ENCODE assay signal across 8 mouse cellular contexts in the genomic region with DNA sequence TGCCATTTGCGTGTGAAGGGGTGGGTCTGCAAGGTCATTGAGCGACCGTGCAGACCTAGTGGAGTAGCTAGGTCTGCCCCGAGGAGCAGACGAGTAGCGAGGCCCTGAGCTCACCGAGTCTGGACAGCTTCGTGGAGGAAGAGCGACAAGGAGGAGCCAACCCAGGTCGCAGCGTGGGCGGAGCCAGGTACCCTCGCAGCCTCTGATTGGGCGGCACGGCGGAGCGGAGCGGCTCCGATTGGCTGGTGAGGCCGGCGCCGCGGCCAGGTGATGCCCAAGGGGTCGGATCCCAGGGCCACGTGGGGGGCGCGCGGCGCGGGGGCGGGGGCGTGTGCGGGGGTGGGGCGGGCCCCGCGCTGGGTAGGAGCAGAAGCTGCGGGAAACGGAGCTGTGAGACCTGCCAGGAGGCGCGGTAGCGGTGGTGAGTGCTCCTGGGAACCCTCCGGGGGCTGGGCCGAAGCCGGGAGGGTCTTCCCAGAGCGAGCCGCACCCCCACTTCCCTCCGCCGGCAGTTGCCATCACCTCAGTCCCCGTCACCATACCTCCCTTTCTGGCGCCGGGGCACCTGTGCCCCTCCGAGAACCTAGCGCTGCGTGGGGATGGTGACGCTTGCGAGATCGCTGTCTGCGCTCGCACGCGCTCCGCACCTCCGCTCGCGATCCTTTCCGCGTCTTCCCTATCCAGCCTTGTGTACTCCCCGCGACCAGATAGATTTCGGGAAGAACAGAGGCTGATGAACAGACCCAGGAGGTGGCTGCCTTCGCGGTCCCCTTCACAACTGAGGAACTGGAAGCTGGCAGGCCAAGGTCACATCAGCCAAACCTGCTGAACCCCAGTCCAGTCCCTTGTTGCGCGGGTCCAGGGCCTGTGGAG. TPM values are rescaled to one million over a fixed set of nuclear protein-coding genes. Genes with fewer than 3 reads are reported as not detected.
A peak's percentile ranks its signal among the peaks of the same experiment; 100 is the strongest.
DNase-seq lines count a peak whose midpoint lies in the region; ATAC-seq and TF ChIP-seq lines count a peak whose summit lies in the region.

TSS of gene Sh2d5 (plus strand) at position 316 of the 873 bp plus-strand sequence.
TSS of gene Kif17 (plus strand) at position 348 of the 873 bp plus-strand sequence.

- H3K27me3 ChIP-seq in forebrain, embryonic 11.5 days (ENCODE audit: control insufficient read depth, insufficient read depth, low read length) = peaks cover 50% of the 10 kb centered on the region
- peaks cover 31% of the 10 kb centered on the region for H3K27me3 ChIP-seq in liver, postnatal 0 days (ENCODE audit: insufficient read depth, low read length)
- no peaks in the 10 kb centered on the region for H3K27me3 ChIP-seq in neural tube, embryonic 14.5 days (ENCODE audit: control insufficient read depth, insufficient read depth, low read length)

- H3K4me3 ChIP-seq in forebrain, embryonic 11.5 days (ENCODE audit: low read depth, low read length) = peak within 1 kb of the TSS; percentile 41
- peak within 1 kb of the TSS; percentile 52 for H3K4me3 ChIP-seq in liver, postnatal 0 days (ENCODE audit: low read depth, low read length)
- peak within 1 kb of the TSS; percentile 57 for H3K4me3 ChIP-seq in neural tube, embryonic 14.5 days (ENCODE audit: low read depth, low read length)

- intact Hi-C loops in heart, postnatal 10 days (cut with DNase I) = no loop called here

- H3K4me2 ChIP-seq in forebrain, embryonic 11.5 days (ENCODE audit: low read depth, low read length, severe bottlenecking) = peak within 1 kb of the TSS; percentile 80
- H3K4me2 ChIP-seq in liver, postnatal 0 days (ENCODE audit: low read depth, low read length) = peak within 1 kb of the TSS; percentile 81
- peak within 1 kb of the TSS; percentile 89 for H3K4me2 ChIP-seq in neural tube, embryonic 14.5 days (ENCODE audit: low read depth, low read length)

- H3K9me3 ChIP-seq in forebrain, embryonic 11.5 days (ENCODE audit: control insufficient read depth, low read length) = no peaks in the 10 kb centered on the region
- no peaks in the 10 kb centered on the region for H3K9me3 ChIP-seq in liver, postnatal 0 days (ENCODE audit: low read length)
- no peaks in the 10 kb centered on the region for H3K9me3 ChIP-seq in neural tube, embryonic 14.5 days (ENCODE audit: control insufficient read depth, low read length)

- ATAC-seq in forebrain, embryonic 11.5 days (replicated peaks; ENCODE audit: low FRiP score) = peak; percentile 88
- ATAC-seq in liver, postnatal 0 days = peak; percentile 62
- ATAC-seq in neural tube, embryonic 14.5 days (ENCODE audit: low read depth) = peak; percentile 92

- peak; percentile 90 for DNase-seq in ES-CJ7 (ENCODE audit: low read depth, low spot score)
- DNase-seq in c-Kit-positive CD71-positive TER-119-negative erythroid progenitor cells, embryonic 14.5 days (ENCODE audit: low read depth) = peak; percentile 65
- DNase-seq in forebrain, embryonic 11.5 days (ENCODE audit: low spot score) = peak; percentile 91
- peak; percentile 51 for DNase-seq in heart, postnatal 10 days
- DNase-seq in kidney, postnatal 4 days = peak; percentile 81 to 87
- DNase-seq in liver, postnatal 0 days = peak; percentile 78
- DNase-seq in thymus, adult 18-20 months = peak; percentile 77 to 85

- TF ChIP-seq EP300 in liver, postnatal 0 days (IDR thresholded peaks at IDR 0.05; ENCODE audit: low read depth) = no peak

- under 1% methylated on average over 61 of the region's 74 CpGs for WGBS in forebrain, embryonic 11.5 days
- 1% methylated on average over 59 of the region's 74 CpGs for WGBS in liver, postnatal 0 days (ENCODE audit: insufficient replicate concordance)
- under 1% methylated on average over 61 of the region's 74 CpGs for whole genome bisulfite sequencing in neural tube, embryonic 14.5 days

- peak within 1 kb of the TSS; percentile 6; the same call in 1 of the 2 replicates for H3K9ac ChIP-seq in forebrain, embryonic 11.5 days (ENCODE audit: low read length)
- H3K9ac ChIP-seq in liver, postnatal 0 days (replicated peaks) = 0 out of 2 replicates have a peak within 1 kb of the TSS, but pooled peaks have one; percentile 36
- peak within 1 kb of the TSS; percentile 69 for H3K9ac ChIP-seq in neural tube, embryonic 14.5 days (replicated peaks; ENCODE audit: low read depth, low read length)

- peaks cover 23% of the 10 kb centered on the region for H3K4me1 ChIP-seq in forebrain, embryonic 11.5 days (replicated peaks; ENCODE audit: control insufficient read depth, insufficient read depth, low read length)
- peaks cover 26% of the 10 kb centered on the region for H3K4me1 ChIP-seq in liver, postnatal 0 days (ENCODE audit: insufficient read depth)
- peaks cover 24% of the 10 kb centered on the region for H3K4me1 ChIP-seq in neural tube, embryonic 14.5 days (ENCODE audit: control insufficient read depth, insufficient read depth, low read length)

- no peaks in the 10 kb centered on the region; the same call in 1 of the 2 replicates for H3K36me3 ChIP-seq in forebrain, embryonic 11.5 days (ENCODE audit: control insufficient read depth, insufficient read depth, low read length)
- peaks cover 10% of the 10 kb centered on the region for H3K36me3 ChIP-seq in liver, postnatal 0 days (replicated peaks; ENCODE audit: insufficient read depth, low read length)
- H3K36me3 ChIP-seq in neural tube, embryonic 14.5 days (ENCODE audit: control insufficient read depth, insufficient read depth, low read length) = peaks cover 4% of the 10 kb centered on the region; the same call in 1 of the 2 replicates

- no peak for TF ChIP-seq CTCF in liver, postnatal 0 days (IDR thresholded peaks at IDR 0.05; ENCODE audit: low read depth)

- no peak within 1 kb of the TSS for H3K27ac ChIP-seq in forebrain, embryonic 11.5 days (ENCODE audit: low read depth, low read length)
- H3K27ac ChIP-seq in liver, postnatal 0 days (ENCODE audit: low read depth) = no peak within 1 kb of the TSS
- peak within 1 kb of the TSS; percentile 64 for H3K27ac ChIP-seq in neural tube, embryonic 14.5 days (ENCODE audit: low read depth, low read length)

RNA-seq across cellular contexts. Expression of gene Sh2d5, which starts in this region (rescaled TPM):
- polyA plus RNA-seq in forebrain, embryonic 11.5 days (2014; fragmentation: Nextera tagmentation; extraction: Ambion mirVana) = 0.37 and 0.63 TPM in 2 replicates
- under 1 TPM; 0.17 TPM for total RNA-seq in heart, postnatal 10 days (2021)
- 0.40 and 0.51 TPM in 2 replicates for polyA plus RNA-seq in liver, postnatal 0 days (2015; fragmentation: Nextera tagmentation; extraction: Ambion mirVana)
- polyA plus RNA-seq in neural tube, embryonic 14.5 days (2014; fragmentation: Nextera tagmentation; extraction: Ambion mirVana) = 12.8 and 14.8 TPM in 2 replicates

RNA-seq across cellular contexts. Expression of gene Kif17, which starts in this region (rescaled TPM):
- 0.24 TPM in 1 of 2 replicates, not detected in the other for polyA plus RNA-seq in forebrain, embryonic 11.5 days (2014; fragmentation: Nextera tagmentation; extraction: Ambion mirVana)
- under 1 TPM in 1 of 2 experiments, not detected in 1; 0.17 TPM for total RNA-seq in heart, postnatal 10 days (2021)
- 0.07 and 0.08 TPM in 2 replicates for polyA plus RNA-seq in liver, postnatal 0 days (2015; fragmentation: Nextera tagmentation; extraction: Ambion mirVana)
- polyA plus RNA-seq in neural tube, embryonic 14.5 days (2014; fragmentation: Nextera tagmentation; extraction: Ambion mirVana) = 3.7 and 4.3 TPM in 2 replicates

Comparison
In these comparisons a context has a peak if more than half of its experiments do, and no peak if none do; other contexts are left out.
1. Peak in DNase-seq, ATAC-seq, H3K4me3 ChIP-seq, H3K9ac ChIP-seq and H3K4me2 ChIP-seq in forebrain, embryonic 11.5 days; RNA of the genes that start here not detected or under 1 TPM.
2. Peak in DNase-seq in heart, postnatal 10 days; RNA of the genes that start here not detected or under 1 TPM.
3. Peak in DNase-seq, ATAC-seq, H3K4me3 ChIP-seq, H3K9ac ChIP-seq and H3K4me2 ChIP-seq in liver, postnatal 0 days; RNA of the genes that start here not detected or under 1 TPM.
4. H3K9ac ChIP-seq: peak in every context shown above with its lines; median percentile 69 in neural tube, embryonic 14.5 days; 36 in liver, postnatal 0 days; 6 in forebrain, embryonic 11.5 days.